Mouse (Mus musculus): ENCODE results near the gene Vmn2r88.
"Not testable (repeated sequence)": the region's sequence is repeated elsewhere in the genome, so short reads cannot be mapped to it uniquely, and the experiment has no call there.

Vmn2r88 gene

GRCm38 (mm10) chr14:51410520-51410919, at the start of gene Vmn2r88:
Gene Vmn2r88 (plus strand): TSS chr14:51410820.
- no peak for DNase-seq

GRCm38 (mm10) chr14:51361456-51361855, 49.2 kb upstream of the Vmn2r88 start, which contains the start of gene Gm7247:
Gene Gm7247 (plus strand): TSS chr14:51361756.
- no peak for DNase-seq

- no peak for DNase-seq
Measured at GRCm38 (mm10) chr14:51382805-51383204, 27.8 kb upstream of the Vmn2r88 start.

- DNase-seq: no peak
Measured at GRCm38 (mm10) chr14:51384351-51384750, 26.3 kb upstream of the Vmn2r88 start.

- no peak for DNase-seq
Measured at GRCm38 (mm10) chr14:51385741-51386140, 24.9 kb upstream of the Vmn2r88 start.

GRCm38 (mm10) chr14:51387768-51388167, 22.9 kb upstream of the Vmn2r88 start:
- no peak for DNase-seq

DNA sequence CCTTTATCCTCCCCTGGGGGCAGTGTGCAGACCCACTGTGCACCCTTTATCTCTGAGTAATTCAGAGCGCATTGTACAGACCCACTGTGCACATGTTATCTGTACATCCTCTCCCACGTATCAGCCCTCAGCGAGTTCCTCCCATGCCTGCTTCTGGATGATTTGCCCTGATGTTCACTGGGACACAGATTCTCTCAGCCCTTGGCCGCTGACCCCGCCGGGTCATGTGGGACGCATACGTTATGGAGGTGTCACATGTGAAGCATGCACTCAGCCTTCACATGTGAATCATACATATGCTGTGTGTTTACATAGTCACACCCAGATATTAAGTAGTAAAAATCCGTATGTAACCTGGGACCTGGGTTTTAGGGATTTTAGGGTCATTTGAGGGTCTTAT, 22.4 kb upstream of the Vmn2r88 start:
- no peak for DNase-seq

DNA sequence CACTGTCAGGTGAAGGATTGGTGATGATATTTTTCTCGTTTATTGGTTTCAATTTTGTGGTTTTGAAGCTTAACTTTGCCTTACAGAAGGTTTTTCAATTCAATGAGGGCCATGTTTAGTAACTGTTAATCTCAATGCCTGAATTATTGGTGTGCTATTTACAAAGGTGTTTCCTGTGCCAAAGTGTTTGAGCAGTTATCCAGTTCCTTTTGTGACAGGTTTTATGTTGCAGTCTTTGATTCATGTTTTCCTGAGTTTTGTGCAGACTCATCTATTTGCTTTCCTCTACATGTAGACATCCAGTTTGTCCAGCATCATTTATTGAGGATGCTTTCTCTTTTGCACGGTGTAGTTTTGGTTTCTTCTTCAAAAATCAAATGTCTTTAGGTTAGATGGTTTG, 13.3 kb downstream of the Vmn2r88 start:
- DNase-seq: no peak

- not testable (repeated sequence) for DNase-seq
Measured at GRCm38 (mm10) chr14:51430138-51430537, 19.5 kb downstream of the Vmn2r88 start.

- no peak for DNase-seq
Measured at GRCm38 (mm10) chr14:51434546-51434945, 23.9 kb downstream of the Vmn2r88 start.

- no peak for DNase-seq
Measured at GRCm38 (mm10) chr14:51435020-51435419, 24.4 kb downstream of the Vmn2r88 start.

DNA sequence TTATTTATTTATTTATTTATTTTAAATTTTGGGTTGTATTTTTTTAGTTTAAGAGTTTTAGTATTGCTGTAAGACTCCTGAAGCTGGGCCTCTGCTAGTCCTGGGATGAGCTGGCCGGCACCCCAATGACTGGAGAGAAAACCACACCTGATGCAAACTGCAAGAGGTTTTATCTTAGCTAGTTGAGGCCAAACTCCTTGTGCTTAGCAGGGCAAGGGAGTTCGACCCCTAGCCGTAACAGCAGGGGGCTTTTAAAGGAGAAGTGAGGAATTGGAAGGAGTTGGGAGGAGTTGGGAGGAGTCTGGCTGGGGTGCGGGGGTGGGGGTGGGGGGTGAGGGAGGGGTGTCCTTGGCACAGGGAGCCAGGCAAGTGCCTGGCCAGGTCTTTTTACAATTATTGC, 28.3 kb downstream of the Vmn2r88 start:
- DNase-seq: no peak

DNA sequence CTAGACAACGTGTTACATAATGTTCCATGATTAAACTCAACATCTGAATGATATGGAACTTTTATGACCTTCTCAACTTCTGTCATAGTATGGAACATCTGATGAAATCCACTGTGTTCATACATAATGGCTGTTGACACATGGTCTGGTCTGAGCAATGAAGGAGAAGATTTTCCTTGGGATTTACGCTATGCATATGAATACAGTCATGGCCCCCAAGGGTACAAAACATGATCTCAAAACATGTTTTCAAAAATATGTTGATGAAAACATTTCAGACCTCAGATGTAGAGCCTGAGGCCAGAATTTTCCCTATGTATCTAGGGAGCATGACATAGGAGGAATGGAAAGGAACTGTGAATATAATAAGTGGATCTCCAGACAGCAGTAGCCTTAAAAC, 40.9 kb downstream of the Vmn2r88 start, which contains the start of gene Vmn2r89:
Gene Vmn2r89 (plus strand): TSS at position 301 of the 400 bp plus-strand sequence.
- not testable (repeated sequence) for DNase-seq
